Mouse (Mus musculus): Measurements from ENCODE around the gene Dzank1. TPM values are rescaled to one million over a fixed set of nuclear protein-coding genes. Genes with fewer than 3 reads are reported as not detected.

Gene Dzank1
- polyA plus RNA-seq, 1 experiment from 2014 or later: 0.57 TPM

GRCm38 (mm10) chr2:144465876-144466575 is 61.2 kb downstream of the Dzank1 start:
- Histone ChIP-seq H3K4me2 (no peak overlapping the region), H3K27me3 (replicated peaks) (no peaks in the 10 kb centered on the region)
- ATAC-seq (ENCODE audit: extremely low read depth, insufficient number of reproducible peaks, low FRiP score, low TSS enrichment): no peak

GRCm38 (mm10) chr2:144464799-144465760 is 62.1 kb downstream of the Dzank1 start:
- no peaks in the 10 kb centered on the region for H3K4me1 ChIP-seq
- 65% methylated on average over 9 of the region's 9 CpGs for WGBS
- no peak overlapping the region for H3K4me2 ChIP-seq
- H3K9ac ChIP-seq: no peak overlapping the region
- H3K27me3 ChIP-seq (replicated peaks): peaks cover 5% of the 10 kb centered on the region; the same call in 1 of the 2 replicates
- no peak overlapping the region for H3K27ac ChIP-seq (replicated peaks)
- H3K36me3 ChIP-seq: no peaks in the 10 kb centered on the region
- no peak for ATAC-seq (ENCODE audit: extremely low read depth, insufficient number of reproducible peaks, low FRiP score, low TSS enrichment)
- H3K9me3 ChIP-seq: no peaks in the 10 kb centered on the region
- H3K4me3 ChIP-seq: no peak overlapping the region

More at GRCm38 (mm10) chr2:144465876-144466575, 61.2 kb downstream of the Dzank1 start:
- no peaks in the 10 kb centered on the region for H3K36me3 ChIP-seq
- H3K4me1 ChIP-seq: no peaks in the 10 kb centered on the region
- no peak overlapping the region for H3K27ac ChIP-seq (replicated peaks)
- no peaks in the 10 kb centered on the region for H3K9me3 ChIP-seq
- H3K9ac ChIP-seq: no peak overlapping the region
- 76% methylated on average over 14 of the region's 14 CpGs for WGBS
- no peak overlapping the region for H3K4me3 ChIP-seq

GRCm38 (mm10) chr2:144464182-144464581 is 63.0 kb downstream of the Dzank1 start:
- 41% methylated on average over 7 of the region's 7 CpGs for whole genome bisulfite sequencing
- peaks cover 5% of the 10 kb centered on the region; the same call in 1 of the 2 replicates for H3K4me1 ChIP-seq

GRCm38 (mm10) chr2:144458975-144459754 is 68.0 kb downstream of the Dzank1 start:
- Histone ChIP-seq H3K4me2 (peak overlapping the region; percentile 73), H3K4me1 (peaks cover 9% of the 10 kb centered on the region), H3K36me3 (no peaks in the 10 kb centered on the region), H3K9ac (peak overlapping the region; percentile 79), H3K27me3 (replicated peaks) (peaks cover 39% of the 10 kb centered on the region), H3K4me3 (peak overlapping the region; percentile 66), H3K9me3 (no peaks in the 10 kb centered on the region), H3K27ac (replicated peaks) (peak overlapping the region; percentile 69)
- peak; percentile 75; the same call in 1 of the 2 replicates for ATAC-seq (ENCODE audit: extremely low read depth, insufficient number of reproducible peaks, low FRiP score, low TSS enrichment)
- 8% methylated on average over 25 of the region's 25 CpGs for WGBS

More at GRCm38 (mm10) chr2:144464182-144464581, 63.0 kb downstream of the Dzank1 start:
- no peaks in the 10 kb centered on the region for H3K36me3 ChIP-seq
- no peaks in the 10 kb centered on the region for H3K9me3 ChIP-seq
- no peak overlapping the region for H3K4me3 ChIP-seq
- no peak overlapping the region for H3K9ac ChIP-seq
- no peak for ATAC-seq (ENCODE audit: extremely low read depth, insufficient number of reproducible peaks, low FRiP score, low TSS enrichment)
- H3K27me3 ChIP-seq (replicated peaks): peaks cover 5% of the 10 kb centered on the region; the same call in 1 of the 2 replicates
- no peak overlapping the region for H3K4me2 ChIP-seq
- H3K27ac ChIP-seq (replicated peaks): no peak overlapping the region

GRCm38 (mm10) chr2:144458355-144458754 is 68.9 kb downstream of the Dzank1 start:
- 67% methylated on average over 6 of the region's 6 CpGs for WGBS
- Histone ChIP-seq H3K4me3 (peak overlapping the region; percentile 66), H3K9ac (no peak overlapping the region), H3K27ac (replicated peaks) (no peak overlapping the region), H3K4me2 (peak overlapping the region; percentile 73), H3K9me3 (no peaks in the 10 kb centered on the region), H3K27me3 (replicated peaks) (peaks cover 46% of the 10 kb centered on the region), H3K4me1 (peaks cover 9% of the 10 kb centered on the region), H3K36me3 (no peaks in the 10 kb centered on the region)
- ATAC-seq (ENCODE audit: extremely low read depth, insufficient number of reproducible peaks, low FRiP score, low TSS enrichment): no peak

GRCm38 (mm10) chr2:144452364-144453008 is 74.7 kb downstream of the Dzank1 start:
- ATAC-seq (ENCODE audit: extremely low read depth, insufficient number of reproducible peaks, low FRiP score, low TSS enrichment): no peak
- 8% methylated on average over 8 of the region's 8 CpGs for WGBS

GRCm38 (mm10) chr2:144450378-144450777 is 76.8 kb downstream of the Dzank1 start:
- H3K4me1 ChIP-seq: no peaks in the 10 kb centered on the region
- peaks cover 42% of the 10 kb centered on the region for H3K27me3 ChIP-seq (replicated peaks)
- no peak overlapping the region for H3K4me2 ChIP-seq
- H3K36me3 ChIP-seq: no peaks in the 10 kb centered on the region
- WGBS: 59% methylated on average over 2 of the region's 2 CpGs
- no peak for ATAC-seq (ENCODE audit: extremely low read depth, insufficient number of reproducible peaks, low FRiP score, low TSS enrichment)
- H3K9ac ChIP-seq: no peak overlapping the region
- no peak overlapping the region for H3K27ac ChIP-seq (replicated peaks)
- no peak overlapping the region for H3K4me3 ChIP-seq
- no peaks in the 10 kb centered on the region for H3K9me3 ChIP-seq

More at GRCm38 (mm10) chr2:144452364-144453008, 74.7 kb downstream of the Dzank1 start:
- H3K9ac ChIP-seq: no peak overlapping the region
- no peak overlapping the region for H3K4me3 ChIP-seq
- H3K27ac ChIP-seq (replicated peaks): no peak overlapping the region
- H3K4me2 ChIP-seq: no peak overlapping the region
- peaks cover 59% of the 10 kb centered on the region for H3K27me3 ChIP-seq (replicated peaks)
- H3K36me3 ChIP-seq: no peaks in the 10 kb centered on the region
- no peaks in the 10 kb centered on the region for H3K9me3 ChIP-seq
- no peaks in the 10 kb centered on the region for H3K4me1 ChIP-seq

GRCm38 (mm10) chr2:144446360-144446999 is 80.7 kb downstream of the Dzank1 start:
- H3K4me2 ChIP-seq: no peak overlapping the region
- no peak for ATAC-seq (ENCODE audit: extremely low read depth, insufficient number of reproducible peaks, low FRiP score, low TSS enrichment)
- no peaks in the 10 kb centered on the region for H3K4me1 ChIP-seq
- H3K9me3 ChIP-seq: no peaks in the 10 kb centered on the region
- no peak overlapping the region for H3K9ac ChIP-seq
- H3K27me3 ChIP-seq (replicated peaks): peaks cover 19% of the 10 kb centered on the region; the same call in 1 of the 2 replicates
- no peaks in the 10 kb centered on the region for H3K36me3 ChIP-seq
- 71% methylated on average over 7 of the region's 7 CpGs for WGBS
- no peak overlapping the region for H3K4me3 ChIP-seq
- no peak overlapping the region for H3K27ac ChIP-seq (replicated peaks)

GRCm38 (mm10) chr2:144441386-144441915 is 85.8 kb downstream of the Dzank1 start:
- H3K4me1 ChIP-seq: no peaks in the 10 kb centered on the region
- H3K27me3 ChIP-seq (replicated peaks): no peaks in the 10 kb centered on the region
- no peaks in the 10 kb centered on the region for H3K9me3 ChIP-seq
- no peak overlapping the region for H3K27ac ChIP-seq (replicated peaks)
- H3K36me3 ChIP-seq: no peaks in the 10 kb centered on the region
- H3K4me2 ChIP-seq: no peak overlapping the region
- no peak overlapping the region for H3K9ac ChIP-seq
- WGBS: 73% methylated on average over 11 of the region's 11 CpGs
- no peak overlapping the region for H3K4me3 ChIP-seq
- ATAC-seq (ENCODE audit: extremely low read depth, insufficient number of reproducible peaks, low FRiP score, low TSS enrichment): no peak

- WGBS: 56% methylated on average over 3 of the region's 3 CpGs
- H3K27ac ChIP-seq (replicated peaks): no peak overlapping the region
Measured at GRCm38 (mm10) chr2:144439191-144439700, 88.0 kb downstream of the Dzank1 start.

More at GRCm38 (mm10) chr2:144439191-144439700, 88.0 kb downstream of the Dzank1 start:
- no peaks in the 10 kb centered on the region for H3K9me3 ChIP-seq
- no peak for ATAC-seq (ENCODE audit: extremely low read depth, insufficient number of reproducible peaks, low FRiP score, low TSS enrichment)
- no peak overlapping the region for H3K9ac ChIP-seq
- H3K27me3 ChIP-seq (replicated peaks): no peaks in the 10 kb centered on the region
- no peaks in the 10 kb centered on the region for H3K36me3 ChIP-seq
- no peaks in the 10 kb centered on the region for H3K4me1 ChIP-seq
- H3K4me3 ChIP-seq: no peak overlapping the region
- H3K4me2 ChIP-seq: no peak overlapping the region

Measured in heart, embryonic 13.5 days (tissue).